In genomic region chr19:57163315-57163714, GRCm38 (mm10) we compare ENCODE assay signal across 13 mouse cellular contexts.
A peak's percentile ranks its signal among the peaks of the same experiment; 100 is the strongest.
DNase-seq lines count a peak whose midpoint lies in the region; ATAC-seq and TF ChIP-seq lines count a peak whose summit lies in the region.
"Had no signal": no experiment of that assay in that cellular context is flagged by ENCODE, and none has a peak within 500 bp of the region (broad histone marks: within the 10 kb centered on the region; RNA-seq: fewer than 3 reads in every experiment).

No protein-coding gene starts in this region.

- no peaks in the 10 kb centered on the region for H3K27me3 ChIP-seq in heart, embryonic 16.5 days (ENCODE audit: control insufficient read depth, insufficient read depth, low read length)
- no peaks in the 10 kb centered on the region for H3K27me3 ChIP-seq in limb, embryonic 10.5 days (ENCODE audit: low read depth, poor library complexity, severe bottlenecking)
- no peaks in the 10 kb centered on the region for H3K27me3 ChIP-seq in hindbrain, embryonic 16.5 days (replicated peaks; ENCODE audit: control insufficient read depth, insufficient read depth, low read length)
- H3K27me3 ChIP-seq: neural tube, embryonic 15.5 days had no signal

- H3K36me3 ChIP-seq in heart, embryonic 16.5 days (ENCODE audit: control insufficient read depth, insufficient read depth) = no peaks in the 10 kb centered on the region
- no peaks in the 10 kb centered on the region for H3K36me3 ChIP-seq in limb, embryonic 10.5 days
- H3K36me3 ChIP-seq in hindbrain, embryonic 16.5 days (ENCODE audit: control insufficient read depth, insufficient read depth, low read length) = no peaks in the 10 kb centered on the region
- H3K36me3 ChIP-seq: neural tube, embryonic 15.5 days had no signal

- peak overlapping the region; percentile 38 for H3K27ac ChIP-seq in cortical plate, adult 2 months (ENCODE audit: insufficient read depth, low read length)
- peak overlapping the region; percentile 98 for H3K27ac ChIP-seq in heart, embryonic 16.5 days (ENCODE audit: low read length)
- no peak overlapping the region for H3K27ac ChIP-seq in limb, embryonic 10.5 days
- no peak overlapping the region for H3K27ac ChIP-seq in hindbrain, embryonic 16.5 days (ENCODE audit: low read depth, low read length)
- H3K27ac ChIP-seq: liver, embryonic 14.5 days; neural tube, embryonic 15.5 days had no signal

- H3K4me1 ChIP-seq in cortical plate, adult 2 months (ENCODE audit: control insufficient read depth, insufficient read depth, low read length) = peaks cover 25% of the 10 kb centered on the region
- peaks cover 33% of the 10 kb centered on the region for H3K4me1 ChIP-seq in heart, embryonic 16.5 days (ENCODE audit: control insufficient read depth, insufficient read depth, low read length)
- peaks cover 13% of the 10 kb centered on the region for H3K4me1 ChIP-seq in limb, embryonic 10.5 days
- no peaks in the 10 kb centered on the region; the same call in 1 of the 2 replicates for H3K4me1 ChIP-seq in hindbrain, embryonic 16.5 days (ENCODE audit: control insufficient read depth, insufficient read depth, low read depth, low read length)
- H3K4me1 ChIP-seq: neural tube, embryonic 15.5 days had no signal

- ATAC-seq in heart, embryonic 16.5 days (replicated peaks; ENCODE audit: extremely low read depth, insufficient read depth, low FRiP score) = peak; percentile 79
- no peak for ATAC-seq in hindbrain, embryonic 16.5 days
- ATAC-seq: activated CD4-positive, CD25-positive, alpha-beta regulatory T cell, adult 4 months; forebrain, embryonic 16.5 days had no signal

- peak overlapping the region; percentile 69 for H3K9ac ChIP-seq in heart, embryonic 16.5 days (ENCODE audit: low read length)
- no peak overlapping the region for H3K9ac ChIP-seq in hindbrain, embryonic 16.5 days (ENCODE audit: low read depth, low read length)
- H3K9ac ChIP-seq: liver, embryonic 14.5 days; neural tube, embryonic 15.5 days had no signal

- peak; percentile 96 for DNase-seq in heart, adult 11 months
- no peak for DNase-seq in heart, postnatal 25 days (ENCODE audit: low spot score)
- DNase-seq in brain, adult 2 months (ENCODE audit: low read depth, low spot score) = peak; percentile 91
- no peak for DNase-seq in limb, embryonic 10.5 days (ENCODE audit: low spot score)
- DNase-seq: gastrocnemius, postnatal 36 days; lung, postnatal 10 days had no signal

- no peak for TF ChIP-seq POLR2A in cortical plate, adult 2 months (IDR thresholded peaks at IDR 0.05; ENCODE audit: extremely low read depth, insufficient read depth, low read length)

- WGBS in heart, embryonic 16.5 days = 30% methylated on average over 13 of the region's 13 CpGs
- WGBS in limb, embryonic 10.5 days = 92% methylated on average over 13 of the region's 13 CpGs
- WGBS in hindbrain, embryonic 16.5 days = 88% methylated on average over 13 of the region's 13 CpGs

- H3K4me3 ChIP-seq in cortical plate, adult 2 months (ENCODE audit: insufficient read depth, low read length) = no peak overlapping the region
- H3K4me3 ChIP-seq in heart, embryonic 16.5 days (ENCODE audit: low read length) = no peak overlapping the region
- H3K4me3 ChIP-seq in limb, embryonic 10.5 days = no peak overlapping the region
- H3K4me3 ChIP-seq in hindbrain, embryonic 16.5 days (ENCODE audit: low read length) = no peak overlapping the region
- H3K4me3 ChIP-seq: neural tube, embryonic 15.5 days had no signal

- intact Hi-C loops in heart, postnatal 25 days (cut with DNase I) = loop anchor here (2.0 to 5.0 kb wide), 2 partner anchors 33 to 94 kb away; no protein-coding TSS in a partner anchor

- H3K4me2 ChIP-seq in heart, embryonic 16.5 days (ENCODE audit: low read depth, low read length) = peak overlapping the region; percentile 48
- no peak overlapping the region for H3K4me2 ChIP-seq in hindbrain, embryonic 16.5 days (ENCODE audit: low read length)
- H3K4me2 ChIP-seq: neural tube, embryonic 15.5 days had no signal

- TF ChIP-seq CTCF in cortical plate, adult 2 months (IDR thresholded peaks at IDR 0.05; ENCODE audit: extremely low read depth, insufficient read depth, low read length) = no peak

- no peaks in the 10 kb centered on the region for H3K9me3 ChIP-seq in heart, embryonic 16.5 days (replicated peaks; ENCODE audit: control insufficient read depth, low read length)
- no peaks in the 10 kb centered on the region for H3K9me3 ChIP-seq in limb, embryonic 10.5 days (replicated peaks)
- H3K9me3 ChIP-seq in hindbrain, embryonic 16.5 days (ENCODE audit: control insufficient read depth, low read length) = no peaks in the 10 kb centered on the region
- H3K9me3 ChIP-seq: neural tube, embryonic 15.5 days had no signal

Comparison
In these comparisons a context has a peak if more than half of its experiments do, and no peak if none do; other contexts are left out.
1. DNase-seq: peak in heart, adult 11 months (single experiment) and brain, adult 2 months (single experiment); none in heart, postnatal 25 days (single experiment) and limb, embryonic 10.5 days (single experiment).
2. H3K27ac ChIP-seq: peak in cortical plate, adult 2 months (single experiment) and heart, embryonic 16.5 days (single experiment); none in limb, embryonic 10.5 days (single experiment) and hindbrain, embryonic 16.5 days (single experiment).